Mouse (Mus musculus) forebrain, embryonic 16.5 days (tissue): Measurements from ENCODE around the gene Tppp. TPM values are rescaled to one million over a fixed set of nuclear protein-coding genes. Genes with fewer than 3 reads are reported as not detected.
"Not testable (repeated sequence)": the region's sequence is repeated elsewhere in the genome, so short reads cannot be mapped to it uniquely, and the experiment has no call there.

ENCODE experiments used
- ATAC-seq: fragments of 200-750 bp; cut with Nextera tagmentation; 2 replicates; pipeline ENCODE4 v1.8.0; 2017; ENCODE audit warnings: mild to moderate bottlenecking, moderate library complexity
- H3K27ac ChIP-seq: fragments of 300-500 bp; sonication (generic); 2 replicates; pipeline ENCODE4 v1.5.1; 2014; ENCODE audit warnings: low read length, control low read depth
- H3K27me3 ChIP-seq: fragments of 300-500 bp; sonication (generic); replicated peaks from 2 replicates; pipeline ENCODE4 v1.6.1; 2014; ENCODE audit warnings: low read length; ENCODE audit not compliant: control insufficient read depth, insufficient read depth
- H3K36me3 ChIP-seq: fragments of 300-500 bp; sonication (generic); 2 replicates; pipeline ENCODE4 v1.6.1; 2014; ENCODE audit not compliant: control insufficient read depth, insufficient read depth
- H3K4me1 ChIP-seq: fragments of 300-500 bp; sonication (generic); replicated peaks from 2 replicates; pipeline ENCODE4 v1.6.1; 2014; ENCODE audit warnings: low read length; ENCODE audit not compliant: control insufficient read depth, insufficient read depth
- H3K4me2 ChIP-seq: fragments of 300-500 bp; sonication (generic); 2 replicates; pipeline ENCODE4 v1.6.1; 2014; ENCODE audit warnings: mild to moderate bottlenecking, low read length, control low read depth
- H3K4me3 ChIP-seq: fragments of 300-500 bp; sonication (generic); replicated peaks from 2 replicates; pipeline ENCODE4 v1.5.1; 2014; ENCODE audit warnings: mild to moderate bottlenecking, low read length, control low read depth
- H3K9ac ChIP-seq: fragments of 300-500 bp; sonication (generic); replicated peaks from 2 replicates; pipeline ENCODE4 v1.6.1; 2014; ENCODE audit warnings: low read depth, low read length, control low read depth
- H3K9me3 ChIP-seq: fragments of 300-500 bp; sonication (generic); 2 replicates; pipeline ENCODE4 v1.6.1; 2016; ENCODE audit warnings: low read length; ENCODE audit not compliant: control insufficient read depth
- WGBS: fragments of 180-500 bp; shearing (Covaris S2); extraction: QIAGEN DNeasy Blood & Tissue Kit; methylation state at CpG from one replicate; pipeline ENCODE4 v1.1.7; 2014; 5-methylcytosine and 5-hydroxymethylcytosine counted together
- polyA plus RNA-seq: library from polyadenylated mRNA; unstranded; fragments of >200 nt; fragmentation: Nextera tagmentation; extraction: Ambion mirVana; gene quantifications from 2 replicates; pipeline ENCODE4 v1.2.1, GENCODE M21; 2015

Gene Tppp
- polyA plus RNA-seq, 1 experiment from 2014 or later = 10.7 TPM

- Histone ChIP-seq H3K27me3 (no peaks in the 10 kb centered on the region), H3K36me3 (0 out of 2 replicates have a peak, but pooled peaks cover 5% of the 10 kb centered on the region), H3K4me3 (no peak overlapping the region), H3K27ac (no peak overlapping the region), H3K4me2 (no peak overlapping the region), H3K9ac (no peak overlapping the region), H3K4me1 (no peaks in the 10 kb centered on the region; the same call in 1 of the 2 replicates), H3K9me3 (no peaks in the 10 kb centered on the region)
- WGBS = 90% methylated on average over 2 of the region's 2 CpGs
- ATAC-seq = no peak
Measured at GRCm38 (mm10) chr13:74035776-74036175, 26.6 kb downstream of the Tppp start.

- Histone ChIP-seq H3K9me3 (no peaks in the 10 kb centered on the region), H3K4me1 (no peaks in the 10 kb centered on the region; the same call in 1 of the 2 replicates), H3K36me3 (peaks cover 5% of the 10 kb centered on the region; the same call in 1 of the 2 replicates), H3K27ac (no peak overlapping the region), H3K4me3 (no peak overlapping the region), H3K9ac (no peak overlapping the region), H3K27me3 (no peaks in the 10 kb centered on the region), H3K4me2 (no peak overlapping the region)
- 94% methylated on average over 3 of the region's 3 CpGs for WGBS
- no peak for ATAC-seq
Measured at GRCm38 (mm10) chr13:74039926-74040325, 30.7 kb downstream of the Tppp start.

- no peak overlapping the region for H3K4me2 ChIP-seq
- ATAC-seq = no peak
Measured at GRCm38 (mm10) chr13:74056194-74056593, 47.0 kb downstream of the Tppp start.

GRCm38 (mm10) chr13:74058081-74058480 lies 48.9 kb downstream of the Tppp start:
- Histone ChIP-seq H3K27me3 (no peaks in the 10 kb centered on the region), H3K4me1 (no peaks in the 10 kb centered on the region), H3K9me3 (no peaks in the 10 kb centered on the region), H3K4me3 (no peak overlapping the region), H3K9ac (no peak overlapping the region), H3K4me2 (no peak overlapping the region), H3K36me3 (0 out of 2 replicates have a peak, but pooled peaks cover 6% of the 10 kb centered on the region), H3K27ac (no peak overlapping the region)
- 96% methylated on average over 9 of the region's 9 CpGs for WGBS
- no peak for ATAC-seq

More at GRCm38 (mm10) chr13:74056194-74056593, 47.0 kb downstream of the Tppp start:
- no peaks in the 10 kb centered on the region for H3K9me3 ChIP-seq
- 0 out of 2 replicates have a peak, but pooled peaks cover 6% of the 10 kb centered on the region for H3K36me3 ChIP-seq
- H3K4me3 ChIP-seq = no peak overlapping the region
- H3K27ac ChIP-seq = no peak overlapping the region
- no peak overlapping the region for H3K9ac ChIP-seq
- 90% methylated on average over 1 of the region's 1 CpGs for WGBS
- H3K4me1 ChIP-seq = no peaks in the 10 kb centered on the region
- H3K27me3 ChIP-seq = no peaks in the 10 kb centered on the region

- no peaks in the 10 kb centered on the region for H3K27me3 ChIP-seq
- peak within 1 kb of the TSS; percentile 89 for H3K4me3 ChIP-seq
- no peaks in the 10 kb centered on the region for H3K4me1 ChIP-seq
- ATAC-seq = peak; percentile 95
- H3K27ac ChIP-seq = peak within 1 kb of the TSS; percentile 62
- peak within 1 kb of the TSS; percentile 84 for H3K9ac ChIP-seq
- H3K9me3 ChIP-seq = no peaks in the 10 kb centered on the region
- H3K36me3 ChIP-seq = 0 out of 2 replicates have a peak, but pooled peaks cover 6% of the 10 kb centered on the region
- H3K4me2 ChIP-seq = peak within 1 kb of the TSS; percentile 57
- 3% methylated on average over 48 of the region's 48 CpGs for WGBS
Measured at GRCm38 (mm10) chr13:74061613-74062377, 52.6 kb downstream of the Tppp start, which contains the start of gene Cep72. TSS of gene Cep72 (minus strand) at chr13:74062299.

- Histone ChIP-seq H3K9ac (peak overlapping the region; percentile 84; the same call in 1 of the 2 replicates), H3K4me1 (no peaks in the 10 kb centered on the region), H3K27me3 (no peaks in the 10 kb centered on the region), H3K36me3 (0 out of 2 replicates have a peak, but pooled peaks cover 5% of the 10 kb centered on the region), H3K4me3 (peak overlapping the region; percentile 89), H3K4me2 (peak overlapping the region; percentile 57), H3K9me3 (no peaks in the 10 kb centered on the region), H3K27ac (no peak overlapping the region)
- ATAC-seq = no peak
- 33% methylated on average over 9 of the region's 11 CpGs for WGBS
Measured at GRCm38 (mm10) chr13:74062378-74063128, 53.3 kb downstream of the Tppp start.

- 83% methylated on average over 1 of the region's 1 CpGs for WGBS
- H3K36me3 ChIP-seq = no peaks in the 10 kb centered on the region
- H3K9ac ChIP-seq = no peak overlapping the region
- ATAC-seq = no peak
- no peak overlapping the region for H3K27ac ChIP-seq
- H3K4me3 ChIP-seq = no peak overlapping the region
- no peaks in the 10 kb centered on the region for H3K9me3 ChIP-seq
- no peaks in the 10 kb centered on the region for H3K27me3 ChIP-seq
- no peaks in the 10 kb centered on the region for H3K4me1 ChIP-seq
- no peak overlapping the region for H3K4me2 ChIP-seq
Measured at GRCm38 (mm10) chr13:74063340-74064050, 54.3 kb downstream of the Tppp start.

GRCm38 (mm10) chr13:74066576-74066975 lies 57.4 kb downstream of the Tppp start:
- H3K4me2 ChIP-seq = no peak overlapping the region
- WGBS = 69% methylated on average over 1 of the region's 1 CpGs
- no peaks in the 10 kb centered on the region for H3K36me3 ChIP-seq
- no peak for ATAC-seq
- H3K27ac ChIP-seq = no peak overlapping the region
- no peaks in the 10 kb centered on the region for H3K9me3 ChIP-seq
- no peak overlapping the region for H3K4me3 ChIP-seq
- no peaks in the 10 kb centered on the region for H3K27me3 ChIP-seq
- H3K4me1 ChIP-seq = no peaks in the 10 kb centered on the region
- no peak overlapping the region for H3K9ac ChIP-seq

GRCm38 (mm10) chr13:74071244-74071643 lies 62.0 kb downstream of the Tppp start:
- WGBS = 78% methylated on average over 1 of the region's 1 CpGs
- not testable (repeated sequence) for H3K27me3 ChIP-seq, H3K27ac ChIP-seq, H3K4me3 ChIP-seq, ATAC-seq, H3K9me3 ChIP-seq, H3K36me3 ChIP-seq, H3K9ac ChIP-seq, H3K4me1 ChIP-seq, H3K4me2 ChIP-seq
